Mouse (Mus musculus) kidney, adult 8-10 months (tissue): ENCODE measurements around the gene Hax1.
A peak's percentile ranks its signal among the peaks of the same experiment; 100 is the strongest.

Experiments used
- DNase-seq, 2 experiments: peaks; one replicate each; pipeline ENCODE4 v3.0.0; 2022

Gene Hax1

DNA sequence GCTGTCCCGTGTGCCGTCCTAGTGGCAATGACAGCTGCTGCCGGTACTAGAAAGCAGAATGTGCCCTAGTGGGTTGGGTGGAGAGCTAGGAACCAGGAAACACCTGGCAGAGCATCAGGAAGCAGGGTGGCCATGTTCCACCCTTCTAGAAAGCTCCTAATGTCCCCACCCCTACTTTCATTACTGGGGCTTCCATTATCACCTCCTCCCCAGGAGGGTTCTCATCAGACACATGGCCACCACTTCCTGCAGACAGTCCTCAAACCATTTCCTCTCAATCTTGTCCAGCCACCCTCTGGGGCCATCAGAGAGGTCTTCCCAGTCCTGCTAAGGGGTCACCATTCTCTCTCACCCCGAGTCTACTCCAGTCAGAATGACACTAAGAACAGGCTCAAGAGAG lies 37.1 kb downstream of the Hax1 start:
- peak in 1 of 2 experiments; percentile 4 for DNase-seq

DNA sequence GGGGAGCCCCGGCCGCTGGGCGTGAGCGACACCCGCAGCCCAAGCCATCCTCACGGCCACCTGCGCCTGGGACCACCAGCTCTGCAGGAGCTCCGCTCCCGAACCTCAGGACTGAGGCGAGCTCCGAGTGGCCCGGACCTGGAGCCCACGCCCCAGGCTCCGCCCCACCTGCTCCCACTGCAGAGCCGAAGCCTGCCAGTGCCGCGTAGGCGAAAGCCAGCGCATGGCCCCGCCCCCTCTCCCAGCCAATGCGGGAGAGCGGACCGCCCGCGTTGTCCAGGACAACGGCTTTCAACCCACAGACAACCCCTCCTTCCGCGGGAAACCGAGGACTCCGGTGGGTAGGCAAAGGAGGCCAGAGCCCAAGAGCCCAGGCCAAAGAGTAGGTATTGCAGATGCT lies 38.1 kb downstream of the Hax1 start:
- peak; percentile 91 to 93 for DNase-seq

GRCm38 (mm10) chr3:89959435-89959834 lies 39.1 kb downstream of the Hax1 start:
- DNase-seq = no peak

GRCm38 (mm10) chr3:89957880-89958279 lies 40.7 kb downstream of the Hax1 start:
- DNase-seq = no peak

DNA sequence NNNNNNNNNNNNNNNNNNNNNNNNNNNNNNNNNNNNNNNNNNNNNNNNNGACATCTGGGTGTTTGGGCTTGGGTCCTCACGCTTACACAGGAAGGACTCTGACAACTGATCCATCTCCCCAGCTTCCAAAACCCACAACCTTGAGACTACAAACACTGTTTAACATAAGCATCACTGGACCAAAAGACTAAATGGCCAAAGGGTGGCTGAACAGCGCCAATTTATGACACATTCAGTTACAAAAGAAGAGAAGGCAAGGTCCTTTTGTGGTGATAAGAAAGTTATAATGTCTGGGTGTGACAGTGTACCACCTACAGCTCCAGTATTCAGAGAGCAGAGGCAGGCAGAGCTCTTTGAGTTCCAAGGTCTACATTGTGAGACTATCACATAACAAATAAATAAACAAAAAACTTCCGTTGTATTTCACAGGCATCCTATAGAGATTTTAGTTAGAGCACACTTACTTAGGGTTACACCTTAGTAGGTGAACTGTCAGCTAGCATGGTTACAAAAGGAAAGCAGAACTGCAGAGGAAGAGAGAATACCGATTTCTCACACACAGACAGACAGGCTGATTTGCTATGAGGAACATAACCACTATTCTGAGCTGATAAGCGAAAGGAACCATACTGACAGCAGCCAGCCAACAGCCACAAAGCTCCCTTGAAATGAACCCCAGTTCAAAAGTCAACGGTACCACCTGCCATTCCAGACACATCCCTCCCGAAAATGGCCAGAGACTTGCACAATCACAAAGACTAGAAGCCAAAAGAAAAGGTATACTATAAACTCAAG lies 42.2 kb downstream of the Hax1 start:
- no peak for DNase-seq

- peak; percentile 58 to 79 for DNase-seq
Measured at GRCm38 (mm10) chr3:89953420-89953819, 45.2 kb downstream of the Hax1 start.

DNA sequence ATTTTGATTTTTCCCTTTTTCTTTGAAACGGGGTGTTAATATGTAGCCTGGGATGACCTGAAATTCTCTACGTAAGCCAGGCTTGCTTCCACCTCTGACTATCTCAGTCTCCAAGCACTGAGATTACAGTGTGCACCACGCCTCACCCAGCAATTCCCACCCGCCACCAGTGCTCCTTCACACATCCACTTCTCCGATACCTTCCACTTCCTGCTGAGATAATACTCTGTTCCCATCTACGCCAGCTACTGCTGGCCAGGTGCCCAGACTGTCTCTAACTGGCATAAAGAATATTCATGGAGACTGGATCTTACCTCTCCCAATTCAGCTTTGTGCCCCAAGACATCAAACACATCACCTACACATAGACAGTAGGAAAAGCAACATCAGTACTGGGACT lies 49.9 kb downstream of the Hax1 start:
- DNase-seq = no peak

DNA sequence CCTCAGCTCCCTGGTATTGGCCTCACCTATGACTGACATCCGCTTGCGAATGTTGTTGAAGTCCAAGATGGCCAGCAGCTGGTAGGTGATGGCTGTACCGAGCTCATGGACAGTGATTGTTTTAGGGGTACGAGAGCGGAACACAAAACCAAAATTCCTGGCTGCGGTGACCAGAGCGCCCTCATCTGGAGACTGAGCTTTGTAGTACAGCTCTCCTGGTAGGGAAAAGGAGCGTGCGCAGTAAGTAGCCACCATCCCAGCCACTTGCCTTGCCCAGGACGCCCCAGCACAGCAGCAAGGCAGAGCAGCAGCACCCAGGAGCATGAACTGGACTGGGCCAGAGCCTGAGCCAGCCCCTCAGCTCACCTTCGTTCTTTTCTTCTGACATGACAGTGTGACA lies 50.6 kb downstream of the Hax1 start:
- DNase-seq = no peak
